Mouse (Mus musculus) heart, adult 2 months (tissue): Measurements from ENCODE around the gene Pcgf3. TPM values are rescaled to one million over a fixed set of nuclear protein-coding genes. Genes with fewer than 3 reads are reported as not detected.

Experiments used
- DNase-seq, 2 experiments: peaks; one replicate each; pipeline ENCODE4 v3.0.0; 2021
- H3K27ac ChIP-seq: fragments of 200-600 bp; 2 replicates; pipeline ENCODE4 v1.8.1; 2022
- H3K27me3 ChIP-seq: fragments of 200-500 bp; 2 replicates; pipeline ENCODE4 v1.6.1; 2012; ENCODE audit warnings: mild to moderate bottlenecking, low read length, inconsistent platforms, mixed read lengths; ENCODE audit not compliant: control insufficient read depth, insufficient read depth
- H3K36me3 ChIP-seq: fragments of 200-500 bp; 2 replicates; pipeline ENCODE4 v1.6.1; 2012; ENCODE audit warnings: low read length, inconsistent platforms; ENCODE audit not compliant: control insufficient read depth, insufficient read depth
- H3K4me1 ChIP-seq: fragments of 200-500 bp; 2 replicates; pipeline ENCODE4 v1.6.1; 2011; ENCODE audit warnings: low read length; ENCODE audit not compliant: control insufficient read depth, insufficient read depth
- H3K4me3 ChIP-seq: fragments of 200-600 bp; 2 replicates; pipeline ENCODE4 v1.8.1; 2022
- H3K79me2 ChIP-seq: fragments of 200-500 bp; replicated peaks from 2 replicates; pipeline ENCODE4 v1.6.1; 2012; ENCODE audit warnings: mild to moderate bottlenecking, inconsistent platforms, low read length, moderate library complexity, mixed read lengths; ENCODE audit not compliant: control insufficient read depth, insufficient read depth
- H3K9ac ChIP-seq: fragments of 200-500 bp; 2 replicates; pipeline ENCODE4 v1.6.1; 2012; ENCODE audit warnings: low read depth, mild to moderate bottlenecking, control low read depth, inconsistent platforms, low read length, mixed read lengths
- CTCF ChIP-seq: fragments of 200-600 bp; IDR thresholded peaks from 2 replicates; pipeline ENCODE4 v1.8.1; 2022; ENCODE audit warnings: antibody characterized with exemption, mild to moderate bottlenecking, moderate library complexity
- EP300 ChIP-seq: fragments of 200-500 bp; IDR thresholded peaks from 2 replicates; pipeline ENCODE4 v1.6.1; 2011; ENCODE audit warnings: low read depth, low read length, control low read depth; ENCODE audit not compliant: insufficient read depth
- POLR2A ChIP-seq: fragments of 200-500 bp; IDR thresholded peaks from 2 replicates; pipeline ENCODE4 v1.6.1; 2011; ENCODE audit warnings: mild to moderate bottlenecking, low read depth, low read length, control low read depth; ENCODE audit not compliant: insufficient read depth
- WGBS: fragments of 180-500 bp; shearing (Covaris S2); methylation state at CpG from one replicate; pipeline ENCODE4 v1.1.7; 2018; 5-methylcytosine and 5-hydroxymethylcytosine counted together
- intact Hi-C: fragments of 180-260 bp; cut with DNase I; formaldehyde crosslinking; loops from one replicate; pipeline ENCODE4 v1.15.1; 2025
- long read RNA-seq: library from polyadenylated mRNA; stranded (forward); transcript quantifications from one replicate; pipeline ENCODE4 v2.0.0, GENCODE M21; 2021
- polyA plus RNA-seq: library from polyadenylated mRNA; depleted of rRNA; stranded (reverse); fragments of >200 nt; gene quantifications from 2 replicates; pipeline ENCODE4 v1.2.3, GENCODE M21; 2012; rRNA removed
- total RNA-seq, 2 experiments: library from RNA; stranded (reverse); gene quantifications; 2 replicates each; pipeline ENCODE4 v1.2.3; 2021

The Pcgf3 gene
- total RNA-seq (10 to 100 TPM; 31.2 to 32.7 TPM), polyA plus RNA-seq (7.5 and 14.8 TPM in 2 replicates)
- long read RNA-seq, full-length matches to known transcripts, result 5 of 8 reads
- long read RNA-seq, partial matches to known transcripts, result 0 of 8 reads
- long read RNA-seq, other reads (novel, unspliced or antisense), result 3 of 8 reads

DNA sequence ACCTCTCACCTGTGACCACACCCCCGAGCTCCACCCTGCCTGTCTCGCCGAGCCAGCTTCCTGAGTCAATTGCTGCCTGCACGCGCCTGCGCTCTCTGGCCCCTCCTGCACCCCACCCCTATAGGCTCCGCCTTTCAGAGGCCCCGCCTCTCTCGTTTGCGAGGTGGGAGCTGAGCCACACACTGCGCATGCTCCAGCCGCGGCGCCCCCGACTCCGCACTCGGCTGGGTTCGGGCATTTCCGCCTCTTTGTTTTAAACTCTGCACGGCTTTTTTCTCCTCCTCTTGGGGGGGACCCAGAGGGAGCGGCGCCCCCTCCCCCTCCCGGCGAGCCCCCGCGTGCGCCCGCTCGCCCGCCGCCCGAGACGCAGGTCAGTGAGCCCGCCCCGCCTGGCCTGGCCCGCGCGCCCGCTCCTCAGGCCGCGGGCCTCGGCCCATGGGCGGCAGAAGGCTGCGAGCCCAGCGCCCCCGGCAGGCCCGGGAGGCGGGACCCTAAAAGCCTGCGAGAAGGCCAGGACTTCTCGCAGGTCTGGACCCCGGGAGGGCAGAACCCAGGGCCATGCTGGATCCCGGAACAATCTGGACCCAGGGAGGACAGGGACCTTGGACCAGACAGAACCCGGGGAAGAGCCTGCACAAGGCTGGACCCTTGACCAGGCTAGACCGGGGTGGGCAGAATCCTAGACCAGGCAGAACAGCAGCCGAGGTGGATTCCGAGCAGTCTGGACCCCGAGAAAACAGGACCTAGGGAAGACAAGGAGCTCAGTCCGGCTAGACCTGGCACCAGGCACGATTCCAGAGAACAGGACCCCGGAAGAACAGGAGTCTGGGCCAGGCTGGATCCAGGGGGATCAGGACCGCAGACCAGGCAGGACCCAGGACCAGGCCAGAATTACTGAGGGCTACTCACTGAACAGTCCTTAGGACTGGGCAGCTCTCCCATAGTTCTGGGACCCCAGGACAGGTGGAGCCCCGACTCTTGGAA is at the start of gene Pcgf3:
TSS of gene Pcgf3 (plus strand) at position 151 of the 984 bp plus-strand sequence.
- intact Hi-C loops, result loop anchor here (1.0 to 10.0 kb wide), 3 partner anchors 27 to 557 kb away; partner anchors contain the start of genes Atp5k, Dr1 and Rpl5
- Histone ChIP-seq H3K4me3 (peak within 1 kb of the TSS; percentile 83), H3K9ac (peak within 1 kb of the TSS; percentile 91), H3K27ac (peak within 1 kb of the TSS; percentile 91), H3K4me1 (peaks cover 21% of the 10 kb centered on the region), H3K27me3 (no peaks in the 10 kb centered on the region), H3K79me2 (peaks cover 4% of the 10 kb centered on the region; the same call in 1 of the 2 replicates), H3K36me3 (peaks cover 17% of the 10 kb centered on the region)
- peak; percentile 98 to 99 for DNase-seq
- TF ChIP-seq EP300 (peak; percentile 50; the same call in 1 of the 2 replicates), CTCF (no peak), POLR2A (peak; percentile 77)
- WGBS, result 1% methylated on average over 62 of the region's 62 CpGs

DNA sequence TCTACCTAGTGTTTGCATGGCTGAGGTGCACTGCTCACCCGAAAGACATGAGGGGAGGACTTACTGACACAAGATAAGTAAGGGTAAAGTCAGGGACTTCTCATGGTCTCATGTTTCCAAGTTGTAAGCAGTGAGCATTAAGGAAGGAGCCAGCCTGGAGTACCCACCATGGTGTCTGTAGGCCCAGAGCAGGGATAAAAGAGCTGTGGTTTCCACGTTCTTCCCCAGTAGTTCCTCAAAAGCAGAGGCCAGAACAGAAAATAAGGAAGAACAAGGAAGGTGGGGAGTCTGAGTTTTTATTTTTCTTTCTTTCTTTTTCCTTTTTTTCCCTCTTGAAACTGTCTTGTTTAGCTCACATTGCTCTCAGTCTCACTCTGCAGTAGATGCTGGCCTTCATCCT is 46.3 kb upstream of the Pcgf3 start:
- DNase-seq, result no peak
- Histone ChIP-seq H3K4me3 (no peak overlapping the region), H3K4me1 (no peaks in the 10 kb centered on the region), H3K36me3 (no peaks in the 10 kb centered on the region), H3K27ac (no peak overlapping the region), H3K9ac (no peak overlapping the region), H3K79me2 (no peaks in the 10 kb centered on the region), H3K27me3 (no peaks in the 10 kb centered on the region)
- WGBS, result 66% methylated on average over 2 of the region's 2 CpGs
- intact Hi-C loops, result no loop called here
- TF ChIP-seq CTCF (no peak), POLR2A (no peak), EP300 (no peak)

DNA sequence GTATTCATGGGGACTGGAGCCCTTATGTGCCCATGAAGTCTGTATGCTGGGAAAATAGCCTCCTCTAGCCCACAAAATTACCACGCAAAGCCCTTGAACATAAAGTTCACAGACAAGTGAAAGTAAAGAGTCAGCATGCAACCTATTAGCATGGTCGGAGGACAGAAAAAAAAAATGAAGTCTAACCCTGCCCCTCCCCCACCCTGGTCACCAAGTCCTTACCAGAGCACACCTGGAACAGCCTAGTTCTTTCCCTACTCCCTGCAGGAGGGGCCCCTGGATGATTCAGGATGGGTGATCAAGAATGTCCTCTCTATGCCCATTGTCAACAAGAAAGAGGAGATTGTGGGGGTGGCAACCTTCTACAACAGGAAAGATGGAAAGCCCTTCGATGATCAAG is 38.3 kb upstream of the Pcgf3 start:
- WGBS, result 75% methylated on average over 3 of the region's 3 CpGs

DNA sequence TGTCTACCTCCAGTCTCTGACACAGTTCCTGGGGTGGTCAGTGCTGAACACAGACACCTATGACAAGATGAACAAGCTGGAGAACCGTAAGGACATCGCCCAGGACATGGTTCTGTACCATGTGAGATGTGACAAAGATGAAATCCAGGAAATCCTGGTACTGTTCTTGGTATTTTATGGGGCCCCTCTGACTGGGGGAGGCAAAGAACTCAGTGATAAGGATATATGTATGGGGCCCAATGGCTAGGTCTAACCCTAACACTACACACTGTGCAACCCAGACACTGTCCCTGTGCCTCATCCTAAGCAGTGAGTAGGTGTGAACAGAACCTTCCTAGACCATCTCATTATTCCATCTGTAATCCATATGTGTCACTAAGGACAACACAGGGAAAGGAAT is 37.6 kb upstream of the Pcgf3 start:
- H3K4me3 ChIP-seq, result no peak overlapping the region
- no peaks in the 10 kb centered on the region for H3K79me2 ChIP-seq
- H3K27me3 ChIP-seq, result no peaks in the 10 kb centered on the region
- intact Hi-C loops, result no loop called here
- WGBS, result 89% methylated on average over 2 of the region's 2 CpGs
- no peak overlapping the region for H3K9ac ChIP-seq
- no peaks in the 10 kb centered on the region for H3K4me1 ChIP-seq
- no peak for DNase-seq
- no peaks in the 10 kb centered on the region for H3K36me3 ChIP-seq
- H3K27ac ChIP-seq, result no peak overlapping the region
- TF ChIP-seq CTCF (no peak), POLR2A (no peak), EP300 (no peak)

More for the DNA sequence above, 38.3 kb upstream of the Pcgf3 start:
- no peaks in the 10 kb centered on the region for H3K36me3 ChIP-seq
- H3K79me2 ChIP-seq, result no peaks in the 10 kb centered on the region
- no peaks in the 10 kb centered on the region for H3K27me3 ChIP-seq
- no peak overlapping the region for H3K4me3 ChIP-seq
- intact Hi-C loops, result no loop called here
- no peak for TF ChIP-seq CTCF
- TF ChIP-seq EP300, result no peak
- no peak for TF ChIP-seq POLR2A
- H3K4me1 ChIP-seq, result no peaks in the 10 kb centered on the region
- DNase-seq, result no peak
- no peak overlapping the region for H3K9ac ChIP-seq
- H3K27ac ChIP-seq, result no peak overlapping the region

DNA sequence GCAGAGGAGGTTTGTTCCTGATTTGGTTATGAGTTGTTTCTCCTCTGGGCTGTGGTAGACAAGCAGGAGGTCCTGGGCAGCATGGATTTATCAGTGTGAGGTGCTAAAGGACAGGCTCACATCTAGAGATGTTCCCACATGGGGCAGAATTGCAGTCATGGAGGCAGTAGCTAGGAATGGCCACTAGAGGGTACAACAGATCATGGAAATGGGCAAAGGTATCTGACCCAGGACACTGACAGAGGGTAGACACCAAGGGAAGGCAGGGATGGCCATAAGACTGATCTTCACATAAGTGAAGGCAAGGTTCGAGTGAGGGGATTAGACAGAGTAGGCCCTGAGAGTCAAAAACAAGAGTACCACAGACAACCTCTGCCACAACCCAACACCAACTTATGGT is 33.8 kb upstream of the Pcgf3 start:
- Histone ChIP-seq H3K79me2 (no peaks in the 10 kb centered on the region), H3K4me3 (no peak overlapping the region), H3K36me3 (no peaks in the 10 kb centered on the region), H3K27me3 (no peaks in the 10 kb centered on the region), H3K4me1 (no peaks in the 10 kb centered on the region), H3K9ac (no peak overlapping the region), H3K27ac (no peak overlapping the region)
- TF ChIP-seq POLR2A (no peak), EP300 (0 out of 2 replicates have a peak, but pooled peaks have one; percentile 53), CTCF (peak; percentile 91)
- peak; percentile 32 to 37 for DNase-seq
- intact Hi-C loops, result loop anchor here (1.0 to 5.0 kb wide), 2 partner anchors 225 to 300 kb away; no protein-coding TSS in a partner anchor
- 31% methylated on average over 1 of the region's 1 CpGs for WGBS
